ENCODE assay signal across 12 mouse cellular contexts in genomic region chr11:11890139-11890741, GRCm38 (mm10). TPM values are rescaled to one million over a fixed set of nuclear protein-coding genes. Genes with fewer than 3 reads are reported as not detected.
A peak's percentile ranks its signal among the peaks of the same experiment; 100 is the strongest.
DNase-seq lines count a peak whose midpoint lies in the region; ATAC-seq and TF ChIP-seq lines count a peak whose summit lies in the region.
"Had no signal": no experiment of that assay in that cellular context is flagged by ENCODE, and none has a peak within 500 bp of the region (broad histone marks: within the 10 kb centered on the region; RNA-seq: fewer than 3 reads in every experiment).

No protein-coding gene starts in this region.

- no peaks in the 10 kb centered on the region for H3K27me3 ChIP-seq in heart, embryonic 16.5 days (ENCODE audit: control insufficient read depth, insufficient read depth, low read length)
- no peaks in the 10 kb centered on the region for H3K27me3 ChIP-seq in E14TG2a.4 (ENCODE audit: insufficient read depth, low read length)
- no peaks in the 10 kb centered on the region for H3K27me3 ChIP-seq in forebrain, embryonic 11.5 days (ENCODE audit: control insufficient read depth, insufficient read depth, low read length)
- no peaks in the 10 kb centered on the region for H3K27me3 ChIP-seq in hindbrain, embryonic 16.5 days (replicated peaks; ENCODE audit: control insufficient read depth, insufficient read depth, low read length)

- H3K36me3 ChIP-seq in heart, embryonic 16.5 days (ENCODE audit: control insufficient read depth, insufficient read depth) = no peaks in the 10 kb centered on the region
- H3K36me3 ChIP-seq in E14TG2a.4 (ENCODE audit: insufficient read depth, low read length) = no peaks in the 10 kb centered on the region
- no peaks in the 10 kb centered on the region for H3K36me3 ChIP-seq in forebrain, embryonic 11.5 days (ENCODE audit: control insufficient read depth, insufficient read depth, low read length)
- no peaks in the 10 kb centered on the region for H3K36me3 ChIP-seq in hindbrain, embryonic 16.5 days (ENCODE audit: control insufficient read depth, insufficient read depth, low read length)

- ATAC-seq in heart, embryonic 16.5 days (replicated peaks; ENCODE audit: extremely low read depth, insufficient read depth, low FRiP score) = no peak
- ATAC-seq in forebrain, embryonic 11.5 days (replicated peaks; ENCODE audit: low FRiP score) = no peak
- peak; percentile 62 for ATAC-seq in hindbrain, embryonic 16.5 days
- no peak for ATAC-seq in erythroid progenitor cell, adult 5-6 weeks (replicated peaks; ENCODE audit: low FRiP score, poor library complexity, severe bottlenecking)
- ATAC-seq: CD4-positive, CD25-positive, alpha-beta regulatory T cell, adult 4 months had no signal

- H3K9me3 ChIP-seq in heart, embryonic 16.5 days (replicated peaks; ENCODE audit: control insufficient read depth, low read length) = no peaks in the 10 kb centered on the region
- no peaks in the 10 kb centered on the region for H3K9me3 ChIP-seq in E14TG2a.4 (ENCODE audit: low read length)
- H3K9me3 ChIP-seq in forebrain, embryonic 11.5 days (ENCODE audit: control insufficient read depth, low read length) = no peaks in the 10 kb centered on the region
- H3K9me3 ChIP-seq in hindbrain, embryonic 16.5 days (ENCODE audit: control insufficient read depth, low read length) = no peaks in the 10 kb centered on the region

- DNase-seq in heart, postnatal 25 days (ENCODE audit: low spot score) = no peak
- DNase-seq in forebrain, embryonic 11.5 days (ENCODE audit: low spot score) = no peak
- DNase-seq in right cerebral cortex, adult 18-20 months = no peak
- DNase-seq: cerebellum, postnatal 10 days; kidney, postnatal 4 days; thymus, postnatal 25 days had no signal

- TF ChIP-seq CTCF in E14TG2a.4 (conservative IDR thresholded peaks at IDR 0.05; ENCODE audit: low read length) = no peak

- intact Hi-C loops in heart, postnatal 25 days (cut with DNase I) = no loop called here

- peak overlapping the region; percentile 58 for H3K27ac ChIP-seq in heart, embryonic 16.5 days (ENCODE audit: low read length)
- H3K27ac ChIP-seq in forebrain, embryonic 11.5 days (ENCODE audit: low read depth, low read length) = no peak overlapping the region
- no peak overlapping the region for H3K27ac ChIP-seq in hindbrain, embryonic 16.5 days (ENCODE audit: low read depth, low read length)
- H3K27ac ChIP-seq: macrophage had no signal

- peak overlapping the region; percentile 25 for H3K4me3 ChIP-seq in heart, embryonic 16.5 days (ENCODE audit: low read length)
- H3K4me3 ChIP-seq in E14TG2a.4 (replicated peaks; ENCODE audit: low read length) = peak overlapping the region; percentile 14; the same call in 1 of the 2 replicates
- H3K4me3 ChIP-seq in forebrain, embryonic 11.5 days (ENCODE audit: low read depth, low read length) = no peak overlapping the region
- H3K4me3 ChIP-seq in hindbrain, embryonic 16.5 days (ENCODE audit: low read length) = no peak overlapping the region

- WGBS in heart, embryonic 16.5 days = 80% methylated on average over 10 of the region's 10 CpGs
- 64% methylated on average over 10 of the region's 10 CpGs for WGBS in forebrain, embryonic 11.5 days
- WGBS in hindbrain, embryonic 16.5 days = 33% methylated on average over 10 of the region's 10 CpGs

- H3K4me2 ChIP-seq in heart, embryonic 16.5 days (ENCODE audit: low read depth, low read length) = no peak overlapping the region
- no peak overlapping the region for H3K4me2 ChIP-seq in forebrain, embryonic 11.5 days (ENCODE audit: low read depth, low read length, severe bottlenecking)
- no peak overlapping the region for H3K4me2 ChIP-seq in hindbrain, embryonic 16.5 days (ENCODE audit: low read length)

- no peak overlapping the region for H3K9ac ChIP-seq in heart, embryonic 16.5 days (ENCODE audit: low read length)
- H3K9ac ChIP-seq in forebrain, embryonic 11.5 days (ENCODE audit: low read length) = 0 out of 2 replicates have a peak overlapping the region, but pooled peaks have one; percentile 24
- no peak overlapping the region for H3K9ac ChIP-seq in hindbrain, embryonic 16.5 days (ENCODE audit: low read depth, low read length)

- peaks cover 11% of the 10 kb centered on the region for H3K4me1 ChIP-seq in heart, embryonic 16.5 days (ENCODE audit: control insufficient read depth, insufficient read depth, low read length)
- peaks cover 48% of the 10 kb centered on the region for H3K4me1 ChIP-seq in E14TG2a.4 (replicated peaks; ENCODE audit: low read depth, low read length)
- H3K4me1 ChIP-seq in forebrain, embryonic 11.5 days (replicated peaks; ENCODE audit: control insufficient read depth, insufficient read depth, low read length) = 0 out of 2 replicates have a peak, but pooled peaks cover 3% of the 10 kb centered on the region
- H3K4me1 ChIP-seq in hindbrain, embryonic 16.5 days (ENCODE audit: control insufficient read depth, insufficient read depth, low read depth, low read length) = no peaks in the 10 kb centered on the region

RNA-seq across cellular contexts. Expression of gene Ddc, which starts 7.7 kb away (rescaled TPM):
- polyA plus RNA-seq in heart, embryonic 16.5 days (2015; fragmentation: Nextera tagmentation; extraction: Ambion mirVana) = 112 TPM in 2 replicates
- total RNA-seq in heart, postnatal 25 days (2021) = 1 to 10 TPM; 2.5 TPM
- 6.8 and 8.7 TPM in 2 replicates for polyA plus RNA-seq in forebrain, embryonic 11.5 days (2014; fragmentation: Nextera tagmentation; extraction: Ambion mirVana)
- polyA plus RNA-seq in hindbrain, embryonic 16.5 days (2015; fragmentation: Nextera tagmentation; extraction: Ambion mirVana) = 10.6 and 11.9 TPM in 2 replicates
- total RNA-seq in erythroid progenitor cell, adult 5-6 weeks (2015; ENCODE audit: low replicate concordance) = 5.4 TPM in 1 of 2 replicates, not detected in the other
- total RNA-seq in erythroid progenitor cell, adult 5-6 weeks (2017; ENCODE audit: low replicate concordance) = 6.0 TPM in 1 of 2 replicates, not detected in the other
- polyA plus RNA-seq: macrophage had no signal

Comparison
In these comparisons a context has a peak if more than half of its experiments do, and no peak if none do; other contexts are left out.
1. H3K4me3 ChIP-seq: peak in heart, embryonic 16.5 days (single experiment) and E14TG2a.4 (single experiment); none in forebrain, embryonic 11.5 days (single experiment) and hindbrain, embryonic 16.5 days (single experiment).